Mouse (Mus musculus): ENCODE measurements around the gene Gm20388. TPM values are rescaled to one million over a fixed set of nuclear protein-coding genes. Genes with fewer than 3 reads are reported as not detected.
A peak's percentile ranks its signal among the peaks of the same experiment; 100 is the strongest.

Gm20388 gene
- total and polyA plus RNA-seq, 3 experiments: 0.02 to 0.05 TPM; not detected in 1

GRCm38 (mm10) chr8:122473911-122474421, 2563.3 kb downstream of the Gm20388 start:
- H3K4me1 ChIP-seq (ENCODE audit: insufficient read depth, low read depth, low read length): peaks cover 46% of the 10 kb centered on the region
- H3K36me3 ChIP-seq (replicated peaks): peaks cover 73% of the 10 kb centered on the region
- H3K27me3 ChIP-seq (ENCODE audit: insufficient read depth, low read length): no peaks in the 10 kb centered on the region
- H3K4me3 ChIP-seq (ENCODE audit: low read depth, low read length): peak overlapping the region; percentile 96; the same call in 1 of the 2 replicates
- TF ChIP-seq GATA2 (IDR thresholded peaks at IDR 0.05; ENCODE audit: borderline replicate concordance, low read depth, low read length) (no peak), TAL1 (conservative IDR thresholded peaks at IDR 0.05; ENCODE audit: low read depth, low read length) (no peak), CTCF (IDR thresholded peaks at IDR 0.05; ENCODE audit: low read depth, low read length) (no peak), GATA1 (IDR thresholded peaks at IDR 0.05; ENCODE audit: borderline replicate concordance, low read length) (no peak), POLR2AphosphoS5 (IDR thresholded peaks at IDR 0.05; ENCODE audit: insufficient replicate concordance, low read depth, low read length) (no peak)
- no peaks in the 10 kb centered on the region for H3K9me3 ChIP-seq (replicated peaks)
- ATAC-seq (ENCODE audit: extremely low read depth, insufficient number of reproducible peaks, low FRiP score, poor library complexity, severe bottlenecking): no peak
- DNase-seq (ENCODE audit: low spot score): no peak

- Histone ChIP-seq H3K9me3 (replicated peaks) (no peaks in the 10 kb centered on the region), H3K4me3 (ENCODE audit: low read depth, low read length) (peak overlapping the region; percentile 96), H3K4me1 (ENCODE audit: insufficient read depth, low read depth, low read length) (peaks cover 57% of the 10 kb centered on the region), H3K27me3 (ENCODE audit: insufficient read depth, low read length) (no peaks in the 10 kb centered on the region), H3K36me3 (replicated peaks) (peaks cover 73% of the 10 kb centered on the region)
- 0 out of 2 replicates have a peak, but pooled peaks have one; percentile 18 for ATAC-seq (ENCODE audit: extremely low read depth, insufficient number of reproducible peaks, low FRiP score, poor library complexity, severe bottlenecking)
- TF ChIP-seq TAL1 (conservative IDR thresholded peaks at IDR 0.05; ENCODE audit: low read depth, low read length): no peak
- TF ChIP-seq GATA1 (IDR thresholded peaks at IDR 0.05; ENCODE audit: borderline replicate concordance, low read length): no peak
- no peak for TF ChIP-seq GATA2 (IDR thresholded peaks at IDR 0.05; ENCODE audit: borderline replicate concordance, low read depth, low read length)
- TF ChIP-seq CTCF (IDR thresholded peaks at IDR 0.05; ENCODE audit: low read depth, low read length): no peak
- TF ChIP-seq POLR2AphosphoS5 (IDR thresholded peaks at IDR 0.05; ENCODE audit: insufficient replicate concordance, low read depth, low read length): no peak
- peak; percentile 37 for DNase-seq (ENCODE audit: low spot score)
Measured at GRCm38 (mm10) chr8:122474951-122475560, 2564.4 kb downstream of the Gm20388 start.

- Histone ChIP-seq H3K4me3 (ENCODE audit: low read depth, low read length) (peak within 1 kb of the TSS; percentile 96), H3K36me3 (replicated peaks) (peaks cover 72% of the 10 kb centered on the region), H3K27me3 (ENCODE audit: insufficient read depth, low read length) (no peaks in the 10 kb centered on the region), H3K4me1 (ENCODE audit: insufficient read depth, low read depth, low read length) (peaks cover 57% of the 10 kb centered on the region), H3K9me3 (replicated peaks) (no peaks in the 10 kb centered on the region)
- DNase-seq (ENCODE audit: low spot score): peak; percentile 90
- ATAC-seq (ENCODE audit: extremely low read depth, insufficient number of reproducible peaks, low FRiP score, poor library complexity, severe bottlenecking): peak; percentile 50; the same call in 1 of the 2 replicates
- TF ChIP-seq GATA1 (IDR thresholded peaks at IDR 0.05; ENCODE audit: borderline replicate concordance, low read length): no peak
- TF ChIP-seq GATA2 (IDR thresholded peaks at IDR 0.05; ENCODE audit: borderline replicate concordance, low read depth, low read length): no peak
- TF ChIP-seq CTCF (IDR thresholded peaks at IDR 0.05; ENCODE audit: low read depth, low read length): no peak
- no peak for TF ChIP-seq TAL1 (conservative IDR thresholded peaks at IDR 0.05; ENCODE audit: low read depth, low read length)
- no peak for TF ChIP-seq POLR2AphosphoS5 (IDR thresholded peaks at IDR 0.05; ENCODE audit: insufficient replicate concordance, low read depth, low read length)
Measured at GRCm38 (mm10) chr8:122475580-122476320, 2565.1 kb downstream of the Gm20388 start, which contains the start of the genes Rnf166 and Ctu2. TSS of gene Rnf166 (minus strand) at chr8:122476064. TSS of gene Ctu2 (plus strand) at chr8:122476143.

GRCm38 (mm10) chr8:122482448-122482847, 2571.8 kb downstream of the Gm20388 start:
- peaks cover 99% of the 10 kb centered on the region for H3K36me3 ChIP-seq (replicated peaks)
- DNase-seq (ENCODE audit: low spot score): no peak
- TF ChIP-seq TAL1 (conservative IDR thresholded peaks at IDR 0.05; ENCODE audit: low read depth, low read length): no peak
- H3K4me1 ChIP-seq (ENCODE audit: insufficient read depth, low read depth, low read length): peaks cover 63% of the 10 kb centered on the region
- no peak for ATAC-seq (ENCODE audit: extremely low read depth, insufficient number of reproducible peaks, low FRiP score, poor library complexity, severe bottlenecking)
- H3K9me3 ChIP-seq (replicated peaks): peaks cover 9% of the 10 kb centered on the region
- H3K27me3 ChIP-seq (ENCODE audit: insufficient read depth, low read length): no peaks in the 10 kb centered on the region
- H3K4me3 ChIP-seq (ENCODE audit: low read depth, low read length): no peak overlapping the region

- Histone ChIP-seq H3K4me3 (ENCODE audit: low read depth, low read length) (no peak overlapping the region), H3K36me3 (replicated peaks) (peaks cover 99% of the 10 kb centered on the region), H3K9me3 (replicated peaks) (peaks cover 9% of the 10 kb centered on the region), H3K4me1 (ENCODE audit: insufficient read depth, low read depth, low read length) (peaks cover 52% of the 10 kb centered on the region), H3K27me3 (ENCODE audit: insufficient read depth, low read length) (no peaks in the 10 kb centered on the region)
- DNase-seq (ENCODE audit: low spot score) (no peak), ATAC-seq (ENCODE audit: extremely low read depth, insufficient number of reproducible peaks, low FRiP score, poor library complexity, severe bottlenecking) (no peak)
- no peak for TF ChIP-seq TAL1 (conservative IDR thresholded peaks at IDR 0.05; ENCODE audit: low read depth, low read length)
- no peak for TF ChIP-seq GATA2 (IDR thresholded peaks at IDR 0.05; ENCODE audit: borderline replicate concordance, low read depth, low read length)
- no peak for TF ChIP-seq GATA1 (IDR thresholded peaks at IDR 0.05; ENCODE audit: borderline replicate concordance, low read length)
- peak; percentile 28; the same call in 1 of the 2 replicates for TF ChIP-seq CTCF (IDR thresholded peaks at IDR 0.05; ENCODE audit: low read depth, low read length)
- TF ChIP-seq POLR2AphosphoS5 (IDR thresholded peaks at IDR 0.05; ENCODE audit: insufficient replicate concordance, low read depth, low read length): no peak
Measured at GRCm38 (mm10) chr8:122483877-122484276, 2573.2 kb downstream of the Gm20388 start.

GRCm38 (mm10) chr8:122484831-122485230, 2574.2 kb downstream of the Gm20388 start:
- no peak for TF ChIP-seq TAL1 (conservative IDR thresholded peaks at IDR 0.05; ENCODE audit: low read depth, low read length)
- no peak for TF ChIP-seq GATA2 (IDR thresholded peaks at IDR 0.05; ENCODE audit: borderline replicate concordance, low read depth, low read length)
- no peak for TF ChIP-seq CTCF (IDR thresholded peaks at IDR 0.05; ENCODE audit: low read depth, low read length)
- no peak for TF ChIP-seq GATA1 (IDR thresholded peaks at IDR 0.05; ENCODE audit: borderline replicate concordance, low read length)
- ATAC-seq (ENCODE audit: extremely low read depth, insufficient number of reproducible peaks, low FRiP score, poor library complexity, severe bottlenecking) (no peak), DNase-seq (ENCODE audit: low spot score) (no peak)
- Histone ChIP-seq H3K9me3 (replicated peaks) (peaks cover 9% of the 10 kb centered on the region), H3K4me1 (ENCODE audit: insufficient read depth, low read depth, low read length) (peaks cover 44% of the 10 kb centered on the region), H3K27me3 (ENCODE audit: insufficient read depth, low read length) (no peaks in the 10 kb centered on the region), H3K4me3 (ENCODE audit: low read depth, low read length) (no peak overlapping the region), H3K36me3 (replicated peaks) (peaks cover 99% of the 10 kb centered on the region)

All from G1E (cell line).